Mouse (Mus musculus): Measurements from ENCODE around the gene Snrpc.

Snrpc gene

GRCm38 (mm10) chr17:27819521-27819970 lies 18.4 kb upstream of the Snrpc start:
- in situ Hi-C loops (cut with MboI) = no loop called here

DNA sequence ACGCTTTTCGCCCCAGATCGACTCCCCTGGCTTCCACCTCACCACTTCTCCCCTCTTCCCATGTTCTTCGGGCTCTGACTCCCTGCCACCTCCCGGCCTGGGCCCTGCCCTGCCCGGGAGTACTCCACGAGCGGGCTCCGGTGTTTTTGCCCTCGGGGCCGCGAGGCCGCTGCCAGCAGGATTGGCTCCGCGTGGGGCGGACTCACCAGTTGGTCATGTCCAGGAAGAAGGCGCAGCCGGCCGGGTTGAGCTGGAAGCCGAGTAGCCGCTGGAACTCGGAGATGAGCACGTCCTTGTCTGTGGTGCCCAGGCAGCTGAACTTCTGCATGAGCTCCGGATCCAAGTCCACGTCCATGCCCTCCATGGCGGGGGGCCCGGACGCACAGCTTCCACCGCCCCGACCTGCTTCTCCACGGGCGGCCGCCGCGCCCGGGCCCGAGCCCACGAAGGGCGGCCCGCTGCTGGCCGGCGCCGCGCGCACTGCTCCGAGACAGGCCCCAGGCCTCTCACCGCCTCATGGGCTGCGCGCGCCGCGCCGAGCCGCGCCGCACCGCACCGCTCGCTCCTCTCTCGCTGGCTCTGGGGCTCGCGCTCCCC lies 17.9 kb upstream of the Snrpc start:
- in situ Hi-C loops (cut with MboI) = no loop called here

DNA sequence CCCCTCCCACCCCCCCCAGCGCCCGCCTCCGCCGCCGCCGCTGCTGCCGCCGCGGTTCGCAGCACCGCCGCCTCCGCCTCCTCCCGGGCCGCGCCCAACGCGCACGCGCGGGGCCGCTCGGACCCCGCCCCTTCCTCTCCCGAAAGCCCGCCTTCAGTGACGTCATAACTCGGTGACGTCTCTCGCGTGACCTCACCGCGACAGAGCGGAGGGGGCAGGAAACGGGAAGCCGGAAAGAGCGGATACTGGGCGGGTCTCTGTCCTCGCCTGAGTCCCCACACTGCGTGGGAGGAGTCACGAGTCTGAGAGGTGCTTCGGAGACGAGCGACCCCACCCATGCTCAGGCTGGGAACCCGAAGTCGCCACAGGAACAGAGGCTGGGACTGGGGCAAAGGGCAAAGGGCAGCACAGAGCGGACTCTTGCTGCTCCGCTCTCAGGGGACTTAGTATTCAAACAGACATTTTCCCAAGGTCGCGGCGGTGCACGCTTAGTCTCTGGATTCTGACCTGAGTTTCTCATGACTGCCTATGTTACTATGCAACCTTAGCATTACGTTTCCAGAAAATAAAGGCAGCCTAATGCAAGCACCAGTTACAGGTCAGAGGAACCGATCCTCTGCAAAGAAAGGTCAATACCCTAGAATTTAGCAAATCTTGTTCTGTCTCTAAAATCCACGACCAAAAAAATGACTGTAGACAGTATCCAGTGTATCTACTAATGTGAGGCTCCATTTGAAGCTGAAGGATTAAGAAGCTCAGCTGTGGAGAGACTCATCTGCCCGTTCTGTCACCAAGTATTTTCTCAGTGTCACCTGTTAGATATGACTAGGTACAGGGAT lies 17.2 kb upstream of the Snrpc start, which contains the start of gene D17Wsu92e:
Gene D17Wsu92e, minus strand, starts transcription at position 81 of the 839 bp plus-strand sequence.
- in situ Hi-C loops (cut with MboI) = no loop called here

DNA sequence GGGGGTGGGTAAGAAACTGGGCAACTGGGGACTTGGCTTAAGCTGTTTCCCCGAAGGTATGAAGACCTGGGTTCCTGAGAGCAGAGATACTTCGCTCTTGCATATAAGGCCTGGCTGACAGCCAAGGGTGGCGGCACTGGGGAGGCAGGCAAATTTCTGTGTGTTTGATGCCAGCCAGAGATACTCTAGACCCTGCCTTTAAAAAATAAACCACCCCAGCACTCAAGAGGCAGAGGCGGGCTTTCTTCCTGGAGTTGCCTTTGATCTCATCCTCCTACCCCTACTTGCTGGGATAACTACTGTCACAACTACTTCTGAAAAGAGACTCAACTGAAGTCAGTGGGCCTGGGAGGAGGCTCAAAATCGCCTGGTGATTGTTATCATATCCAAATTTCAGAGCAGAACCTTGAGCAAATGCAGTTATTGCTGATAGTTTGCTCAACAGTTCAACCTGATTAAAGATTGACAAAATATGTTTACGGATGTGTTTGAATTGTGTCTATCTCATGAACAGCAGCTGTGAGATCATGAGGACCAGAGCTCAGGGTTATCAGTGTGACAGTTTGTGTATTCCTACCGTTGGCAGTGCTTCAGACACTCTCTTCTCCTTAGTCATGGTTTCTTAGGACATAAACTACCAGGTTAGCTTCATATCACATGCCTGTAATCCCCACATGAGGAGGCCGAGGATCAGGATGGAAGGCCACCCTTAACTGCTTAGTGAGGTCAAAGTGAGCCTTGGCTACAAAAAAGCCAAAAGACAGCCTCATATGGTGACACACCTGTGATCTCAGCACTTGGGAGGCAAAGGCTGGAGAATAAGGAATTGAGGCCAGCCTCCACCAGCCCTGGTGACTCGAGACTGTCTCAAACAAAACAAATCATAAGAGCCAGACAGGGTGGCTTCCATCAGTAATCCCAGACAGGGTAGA lies 16.3 kb upstream of the Snrpc start:
- in situ Hi-C loops (cut with MboI) = no loop called here

GRCm38 (mm10) chr17:27823142-27823905 lies 14.6 kb upstream of the Snrpc start:
- in situ Hi-C loops (cut with MboI) = no loop called here

DNA sequence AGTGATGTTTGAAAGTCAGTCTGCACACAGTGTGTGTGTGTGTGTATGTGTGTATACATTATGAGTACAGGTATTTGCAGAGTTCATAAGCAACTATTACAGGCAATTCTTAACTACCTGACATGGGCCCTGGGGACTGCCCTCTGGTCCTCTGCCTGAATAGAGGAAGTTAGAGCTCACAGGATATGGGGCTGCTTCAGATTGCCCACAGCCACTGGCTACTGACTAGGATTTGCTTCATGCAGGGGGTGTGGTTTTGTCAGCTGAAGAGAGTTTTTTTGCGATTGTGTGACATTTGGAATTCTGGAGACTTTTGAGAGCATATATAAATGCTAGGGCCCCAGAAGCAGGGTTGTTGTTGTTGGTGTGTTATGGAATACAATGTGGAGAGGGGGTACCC lies 13.0 kb upstream of the Snrpc start:
- in situ Hi-C loops (cut with MboI) = no loop called here

GRCm38 (mm10) chr17:27825539-27825938 lies 12.4 kb upstream of the Snrpc start:
- in situ Hi-C loops (cut with MboI) = no loop called here

DNA sequence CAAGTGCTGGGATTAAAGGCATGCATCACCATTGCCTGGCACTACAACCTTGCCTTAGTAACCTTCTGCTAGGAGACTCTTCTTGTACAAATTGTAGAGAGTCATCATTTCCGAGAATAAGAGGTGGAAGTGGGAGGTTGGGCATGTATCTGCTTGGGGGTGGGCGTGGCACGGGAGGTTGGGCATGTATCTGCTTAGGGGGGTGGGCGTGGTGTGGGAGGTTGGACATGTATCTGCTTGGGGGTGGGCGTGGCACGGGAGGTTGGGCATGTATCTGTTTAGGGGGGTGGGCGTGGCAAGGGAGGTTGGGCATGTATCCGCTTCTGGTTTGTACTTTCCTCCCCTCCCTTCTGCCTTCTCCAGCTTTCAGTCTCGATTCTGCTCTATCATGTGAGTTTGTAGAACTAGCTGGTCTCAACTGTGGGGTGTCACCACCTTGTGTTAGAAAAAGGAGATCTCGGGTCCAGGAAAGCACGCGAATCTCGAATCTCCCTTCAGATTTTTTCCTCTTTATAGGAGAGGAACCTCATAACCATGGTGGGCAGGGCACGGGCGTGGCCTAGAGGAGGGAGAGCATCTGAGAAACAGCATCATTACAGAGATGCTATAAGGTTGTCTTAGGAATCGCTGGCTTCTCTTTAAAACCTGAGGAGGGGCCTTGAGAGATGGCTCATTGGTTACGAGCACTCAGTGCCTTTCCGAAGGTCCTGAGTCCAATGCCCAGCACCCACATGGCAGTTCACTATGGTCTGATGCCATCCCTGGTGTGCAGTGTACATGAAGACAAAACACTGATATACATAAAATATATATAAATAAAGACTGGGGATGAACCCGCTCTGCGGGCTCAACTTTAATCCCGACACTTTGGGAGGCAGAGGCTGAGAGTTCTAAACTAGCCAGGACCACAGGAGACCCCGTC lies 11.7 kb upstream of the Snrpc start:
- in situ Hi-C loops (cut with MboI) = no loop called here

DNA sequence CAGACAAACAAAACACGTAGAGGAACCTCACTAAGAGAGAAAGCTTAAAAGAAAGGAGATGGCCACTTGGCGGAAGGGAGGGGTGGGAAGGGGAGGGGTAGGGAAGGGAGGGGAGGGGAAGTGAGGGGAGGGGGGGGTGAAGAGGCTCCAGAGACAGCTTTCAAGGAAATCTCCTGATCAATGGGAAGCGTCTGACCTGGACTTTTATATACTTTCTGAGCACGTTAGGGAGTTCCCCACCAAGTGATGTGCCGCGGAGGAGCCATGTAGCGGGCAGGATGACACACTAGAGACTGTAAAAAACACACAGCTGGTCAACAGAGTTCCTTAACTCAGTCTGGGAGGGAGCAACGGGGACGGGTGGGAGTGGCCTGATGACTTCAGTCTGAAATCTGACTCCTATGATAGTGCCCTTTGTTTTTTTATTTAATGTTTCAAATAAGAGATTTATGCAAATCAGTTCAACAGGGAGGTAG lies 11.0 kb upstream of the Snrpc start:
- in situ Hi-C loops (cut with MboI) = no loop called here

DNA sequence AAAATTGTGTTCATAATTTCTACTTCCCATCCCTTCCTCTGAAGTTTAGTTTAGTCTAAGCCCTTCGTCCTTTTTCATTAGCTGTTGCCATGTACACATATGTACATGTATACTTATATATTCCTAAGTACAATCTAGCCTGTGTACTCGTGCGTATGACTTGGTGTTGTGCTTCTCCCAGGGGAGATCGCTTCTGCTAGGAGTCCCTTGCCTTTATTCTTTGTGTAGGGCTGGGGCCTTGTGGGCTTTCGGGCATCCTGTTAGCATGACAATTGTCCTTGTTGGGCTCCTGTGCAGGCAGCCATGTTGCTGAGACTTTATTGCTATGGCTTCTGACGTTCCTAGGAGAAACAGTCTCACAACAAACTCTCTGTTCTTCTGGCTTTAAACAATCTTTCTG lies 10.4 kb upstream of the Snrpc start:
- in situ Hi-C loops (cut with MboI) = no loop called here

GRCm38 (mm10) chr17:27830411-27830810 lies 7.5 kb upstream of the Snrpc start:
- in situ Hi-C loops (cut with MboI) = no loop called here

DNA sequence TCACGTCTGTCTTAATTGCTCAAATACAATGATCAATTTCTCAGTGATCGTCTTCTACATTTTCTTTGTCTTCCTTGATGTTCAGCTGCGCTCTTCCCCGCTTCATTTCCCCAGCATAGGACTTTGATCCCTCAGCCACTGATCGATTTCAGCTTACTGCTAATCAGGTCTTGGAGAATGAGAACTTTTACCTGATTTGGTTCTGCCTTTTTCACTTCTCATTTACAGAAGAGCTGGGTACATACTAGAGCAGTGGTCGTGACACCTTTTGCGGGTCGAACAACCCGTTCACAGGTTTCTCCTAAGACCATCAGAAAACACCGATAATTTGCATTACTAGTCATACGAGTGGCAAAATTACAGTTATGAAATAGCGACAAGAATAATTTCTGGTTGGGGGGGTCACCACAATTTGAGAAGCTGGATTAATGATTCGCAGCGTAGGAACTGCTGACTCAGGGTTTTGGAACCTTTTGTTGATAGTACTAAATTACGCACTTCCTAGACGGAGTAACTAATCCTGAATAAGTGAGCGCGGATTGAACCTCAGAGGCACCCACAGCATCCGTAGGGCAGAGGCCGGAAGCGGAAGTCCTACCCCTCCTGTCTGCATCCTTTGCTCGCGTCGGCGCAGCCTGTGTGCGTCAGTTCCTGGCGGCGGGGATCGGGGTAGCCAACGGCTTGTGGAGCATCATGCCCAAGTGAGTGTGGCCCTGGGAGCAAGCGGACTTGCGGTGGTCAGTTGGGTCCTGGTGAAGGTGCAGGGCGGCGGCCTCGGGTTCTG lies 1.7 kb downstream of the Snrpc start:
- in situ Hi-C loops (cut with MboI) = no loop called here

GRCm38 (mm10) chr17:27848351-27848750 lies 10.4 kb downstream of the Snrpc start:
- in situ Hi-C loops (cut with MboI) = no loop called here

DNA sequence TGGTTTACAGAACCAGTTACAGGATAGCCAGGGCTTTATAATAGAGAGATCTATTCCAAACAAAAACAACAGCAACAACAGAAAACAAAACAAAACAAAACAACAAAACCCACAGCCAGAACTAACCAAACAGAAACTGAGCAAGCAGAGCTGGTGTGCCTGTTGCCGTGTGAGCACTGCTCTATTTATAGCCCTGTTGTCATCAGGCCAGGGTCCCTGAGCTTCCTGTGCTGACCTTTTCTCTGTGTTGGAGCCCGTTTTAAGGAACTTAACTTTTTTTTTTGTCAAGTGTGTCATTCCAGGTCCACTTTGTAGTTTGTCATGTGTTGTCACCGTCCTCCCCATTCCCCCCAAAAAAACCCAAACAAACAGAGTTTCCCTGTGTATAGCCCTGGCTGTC lies 13.1 kb downstream of the Snrpc start:
- in situ Hi-C loops (cut with MboI) = no loop called here

- in situ Hi-C loops (cut with MboI) = no loop called here
Measured at GRCm38 (mm10) chr17:27856265-27856797, 18.4 kb downstream of the Snrpc start, which contains the start of gene Uhrf1bp1. Gene Uhrf1bp1, plus strand, starts transcription at chr17:27856441.

DNA sequence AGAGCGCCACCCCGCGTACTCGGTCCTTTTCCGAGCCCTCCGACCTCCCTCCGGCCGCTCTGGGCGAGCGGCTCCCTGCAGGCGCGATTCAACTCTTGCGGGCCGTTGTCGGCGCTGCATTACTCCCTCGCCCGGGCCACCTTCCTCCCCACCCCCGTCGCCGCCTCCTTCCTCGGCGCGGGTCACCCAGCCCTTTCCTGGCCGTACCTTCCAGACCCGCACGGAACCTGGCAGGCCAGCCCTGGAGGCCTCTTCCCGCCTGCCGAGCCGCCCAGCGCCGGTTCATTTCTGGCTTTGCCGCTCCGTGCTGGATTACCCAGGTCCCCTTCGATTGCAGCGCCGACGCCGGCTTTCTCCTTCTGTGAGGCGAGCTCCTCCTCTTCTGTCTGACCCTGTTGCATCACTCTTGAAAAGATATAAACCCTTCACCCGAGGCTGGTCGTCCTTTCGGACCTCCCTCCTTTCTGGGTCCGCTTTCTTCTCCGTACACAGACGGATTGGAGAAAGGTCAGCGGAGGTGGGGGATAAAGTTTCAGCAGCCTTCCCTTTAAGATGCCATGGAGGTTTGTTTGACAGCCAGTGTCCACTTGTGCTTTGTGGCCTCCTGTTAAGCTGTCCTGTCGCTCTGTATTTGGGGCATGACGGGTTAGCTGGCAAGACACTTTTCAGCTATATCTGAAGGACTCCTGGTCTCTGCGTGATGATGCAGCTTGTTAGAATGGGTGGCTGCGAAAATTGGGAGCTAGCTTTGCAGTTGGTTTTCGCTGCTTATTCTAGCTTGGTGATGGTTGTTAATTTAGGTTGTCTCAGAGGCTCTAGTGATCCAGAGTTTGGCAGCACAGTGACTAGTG lies 19.1 kb downstream of the Snrpc start:
- in situ Hi-C loops (cut with MboI) = no loop called here

GRCm38 (mm10) chr17:27857649-27858475 lies 19.9 kb downstream of the Snrpc start:
- in situ Hi-C loops (cut with MboI) = no loop called here
